Mouse (Mus musculus) brown adipose tissue, adult 24 weeks (tissue): Measurements from ENCODE around the gene Fhad1. TPM values are rescaled to one million over a fixed set of nuclear protein-coding genes. Genes with fewer than 3 reads are reported as not detected.

Experiments
- H3K27ac ChIP-seq: fragments of 200-500 bp; replicated peaks from 2 replicates; pipeline ENCODE4 v1.5.1; 2012; ENCODE audit warnings: low read depth, mild to moderate bottlenecking, low read length
- H3K4me1 ChIP-seq: fragments of 200-500 bp; 2 replicates; pipeline ENCODE4 v1.6.1; 2012; ENCODE audit warnings: low read length, mixed read lengths; ENCODE audit not compliant: control insufficient read depth, insufficient read depth, insufficient read length
- H3K4me3 ChIP-seq: fragments of 200-500 bp; 2 replicates; pipeline ENCODE4 v1.5.1; 2012; ENCODE audit warnings: low read depth, mild to moderate bottlenecking, low read length, moderate library complexity; ENCODE audit not compliant: insufficient read depth
- polyA plus RNA-seq: library from polyadenylated mRNA; stranded (reverse); fragments of >200 nt; gene quantifications from 2 replicates; pipeline ENCODE4 v1.2.4, GENCODE M21; 2012; ENCODE audit not compliant: missing spikeins, insufficient read depth, insufficient read length

Gene Fhad1
- polyA plus RNA-seq, 1 experiment, result not detected

DNA sequence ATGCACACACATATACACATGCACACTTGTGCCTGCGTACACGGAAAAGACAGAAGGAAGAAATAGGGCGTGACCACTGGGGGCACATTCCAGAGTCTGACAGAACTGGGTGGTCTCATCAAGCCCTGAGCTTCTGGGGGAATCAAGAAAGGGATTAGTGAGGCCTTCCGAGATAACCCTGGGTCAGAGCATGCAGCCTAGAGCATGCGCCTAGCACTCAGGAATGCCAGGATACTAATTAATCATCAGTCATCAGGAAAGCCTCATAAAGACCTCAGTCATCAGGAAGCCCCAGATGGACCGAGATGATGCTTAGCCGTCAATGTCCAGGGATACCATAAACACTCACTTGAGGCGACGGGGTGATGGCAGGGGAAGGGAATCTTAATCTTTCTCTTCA, 135.0 kb downstream of the Fhad1 start:
- Histone ChIP-seq H3K4me3 (no peak overlapping the region), H3K4me1 (peaks cover 14% of the 10 kb centered on the region), H3K27ac (no peak overlapping the region)

DNA sequence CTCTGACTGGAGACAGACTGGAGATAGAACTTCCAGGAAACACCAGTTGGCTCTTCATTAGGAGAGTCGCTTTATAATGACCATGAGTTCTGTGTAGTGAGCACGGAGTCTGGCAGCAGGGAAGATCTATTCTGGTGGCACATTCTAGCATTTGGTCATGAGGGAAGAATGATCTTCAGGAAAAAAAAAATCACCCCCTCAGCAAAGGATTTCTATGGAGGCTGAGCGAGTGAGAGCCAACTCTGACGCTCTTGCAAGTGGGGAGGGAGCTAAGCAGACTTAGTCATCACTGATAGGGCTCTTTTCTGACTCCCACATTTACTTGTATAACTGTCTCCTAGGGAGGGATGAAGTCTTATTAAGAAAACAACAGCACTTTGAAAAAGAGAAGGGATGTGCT, 135.8 kb downstream of the Fhad1 start:
- Histone ChIP-seq H3K4me3 (no peak overlapping the region), H3K4me1 (peaks cover 14% of the 10 kb centered on the region), H3K27ac (no peak overlapping the region)

DNA sequence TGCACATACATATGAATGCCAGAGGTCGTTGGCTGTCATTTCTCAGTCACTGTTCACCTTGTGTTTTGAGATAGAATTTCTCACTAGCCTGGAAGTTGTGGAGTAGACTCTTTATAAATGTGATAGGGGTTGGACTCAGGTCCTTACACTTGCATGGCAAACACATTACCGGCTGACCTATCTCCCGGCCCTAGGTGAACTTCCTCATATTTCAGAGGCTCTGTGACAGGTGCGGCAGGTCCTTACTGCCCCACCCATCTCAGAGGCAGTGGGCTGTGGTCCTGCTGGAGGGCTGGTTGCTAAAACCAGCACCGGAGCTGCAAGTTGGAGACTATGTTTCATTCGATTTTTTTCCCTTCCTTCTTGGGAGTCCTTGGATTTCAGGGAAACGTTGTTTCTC, 136.3 kb downstream of the Fhad1 start:
- no peak overlapping the region for H3K27ac ChIP-seq
- peaks cover 14% of the 10 kb centered on the region for H3K4me1 ChIP-seq
- H3K4me3 ChIP-seq, result no peak overlapping the region

DNA sequence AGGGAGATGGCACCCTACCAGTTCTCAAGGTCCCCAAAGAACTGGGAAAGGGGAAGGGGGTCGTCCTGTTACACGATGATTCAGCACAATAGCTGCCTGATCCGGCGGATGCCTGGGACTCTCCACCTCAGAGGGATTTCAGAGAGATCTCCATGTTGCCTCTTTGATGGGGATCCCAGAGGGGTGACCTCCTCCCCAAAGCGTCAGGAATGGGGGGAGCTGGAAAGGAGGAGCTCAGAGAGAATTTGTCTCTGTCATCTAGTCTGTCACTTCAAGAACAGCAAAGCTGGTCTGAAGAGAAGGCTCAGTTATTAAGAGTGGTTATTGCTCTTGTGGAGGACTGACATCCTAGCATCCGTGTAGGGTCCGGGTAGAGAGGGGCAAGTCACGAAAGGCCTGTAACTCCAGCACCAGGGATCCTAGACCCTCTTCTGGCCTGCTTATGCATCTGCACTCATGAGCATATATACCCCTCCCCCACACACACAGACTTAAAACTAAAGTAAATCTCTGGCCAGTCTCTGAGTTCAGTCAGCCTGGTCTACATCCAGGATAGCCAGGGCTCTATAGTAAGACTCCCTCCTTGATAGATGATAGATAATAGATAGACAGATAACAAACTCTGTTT, 139.3 kb downstream of the Fhad1 start:
- Histone ChIP-seq H3K4me1 (peaks cover 11% of the 10 kb centered on the region; the same call in 1 of the 2 replicates), H3K27ac (no peak overlapping the region), H3K4me3 (peak overlapping the region; percentile 88; the same call in 1 of the 2 replicates)

DNA sequence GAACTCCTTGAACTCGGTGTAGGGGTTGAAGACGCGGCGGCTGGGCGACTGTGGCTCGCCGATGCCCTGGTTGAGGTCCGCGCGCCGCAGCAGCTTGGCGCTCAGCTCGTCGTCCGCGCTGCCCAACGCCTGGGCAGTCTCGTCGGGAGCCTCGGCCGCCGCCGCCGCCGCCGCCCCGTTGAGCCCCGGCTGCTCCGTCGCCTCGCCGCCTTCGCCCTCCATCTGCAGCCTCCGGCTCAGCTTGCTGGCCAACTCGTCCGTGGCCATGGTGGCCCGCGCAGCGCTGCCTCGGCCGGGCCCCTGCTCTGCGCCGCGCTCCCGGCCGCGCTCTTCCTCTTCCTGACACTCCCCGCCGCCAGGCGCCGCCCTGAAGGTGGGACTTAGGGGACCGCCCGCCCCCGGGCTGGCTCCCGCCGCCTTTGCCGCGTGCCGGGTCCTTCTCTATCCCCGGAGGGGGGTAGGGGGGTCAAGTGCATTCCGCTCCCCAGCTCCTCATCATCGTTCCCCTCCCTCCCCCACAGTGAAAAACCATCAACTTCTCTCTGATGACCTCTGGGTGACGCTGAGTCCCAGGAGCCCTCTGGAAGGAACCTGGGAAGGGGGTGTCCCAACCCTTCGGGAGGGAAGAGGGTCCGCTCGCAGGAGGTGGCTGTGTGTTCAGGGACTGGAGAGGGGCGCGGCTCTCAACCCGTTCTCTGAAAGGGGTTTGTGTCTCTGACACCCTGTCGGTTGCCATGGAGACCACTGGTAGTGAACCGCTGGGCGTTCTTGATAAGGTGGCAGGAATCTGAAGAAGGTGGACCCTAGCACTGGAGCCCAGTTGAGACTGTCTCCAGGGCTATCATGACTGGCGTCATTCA, 140.1 kb downstream of the Fhad1 start, which contains the start of gene Efhd2:
TSS of gene Efhd2 (minus strand) at position 320 of the 860 bp plus-strand sequence.
- peak within 1 kb of the TSS; percentile 88 for H3K4me3 ChIP-seq
- H3K27ac ChIP-seq, result peak within 1 kb of the TSS; percentile 48
- H3K4me1 ChIP-seq, result peaks cover 14% of the 10 kb centered on the region; the same call in 1 of the 2 replicates

DNA sequence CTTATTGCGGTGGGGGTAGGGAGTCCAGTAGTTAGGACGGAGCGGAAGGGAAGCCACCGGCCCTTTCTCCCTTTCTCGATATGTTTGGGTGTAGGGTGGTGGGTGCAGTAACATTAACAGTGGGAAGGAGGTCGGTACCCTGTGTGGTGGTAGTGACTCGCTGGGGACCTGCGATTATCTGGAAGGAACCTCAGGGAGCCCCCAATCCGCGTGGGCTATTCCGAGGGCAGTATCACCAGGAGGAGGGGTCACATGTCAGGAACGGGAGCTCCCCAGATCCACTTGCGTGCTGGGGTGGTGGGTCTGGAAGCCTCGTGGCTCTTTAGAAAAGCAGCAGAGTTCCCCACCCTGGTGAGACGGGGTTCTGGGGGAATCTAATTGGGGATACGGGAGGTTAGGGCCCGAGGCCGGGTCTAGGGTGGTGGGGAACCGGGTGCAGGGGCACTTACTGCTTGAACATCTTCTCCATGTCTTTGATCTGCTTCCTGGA, 140.7 kb downstream of the Fhad1 start:
- peaks cover 18% of the 10 kb centered on the region; the same call in 1 of the 2 replicates for H3K4me1 ChIP-seq
- peak overlapping the region; percentile 88 for H3K4me3 ChIP-seq
- H3K27ac ChIP-seq, result peak overlapping the region; percentile 48

DNA sequence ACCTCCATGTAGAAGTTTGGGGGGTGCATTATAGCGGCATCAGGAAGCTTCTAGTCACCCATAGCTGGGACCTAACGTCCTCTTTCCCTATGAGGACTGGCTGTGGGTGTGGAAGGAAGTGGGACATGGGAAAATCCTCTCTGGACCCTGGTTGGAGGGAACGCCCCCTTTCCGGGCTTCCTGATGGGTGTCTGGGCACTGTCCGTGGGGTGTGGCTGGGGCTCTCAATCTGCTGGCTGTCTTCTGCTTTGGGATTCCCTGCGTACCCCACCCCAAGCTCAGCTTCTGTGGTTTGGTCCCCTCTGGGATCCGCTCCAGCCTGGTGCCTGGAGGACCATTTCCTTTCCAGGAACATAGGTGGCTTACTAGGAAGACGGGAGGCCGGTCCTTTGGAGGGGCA, 141.9 kb downstream of the Fhad1 start:
- peak overlapping the region; percentile 52 for H3K27ac ChIP-seq
- H3K4me1 ChIP-seq, result peaks cover 18% of the 10 kb centered on the region; the same call in 1 of the 2 replicates

DNA sequence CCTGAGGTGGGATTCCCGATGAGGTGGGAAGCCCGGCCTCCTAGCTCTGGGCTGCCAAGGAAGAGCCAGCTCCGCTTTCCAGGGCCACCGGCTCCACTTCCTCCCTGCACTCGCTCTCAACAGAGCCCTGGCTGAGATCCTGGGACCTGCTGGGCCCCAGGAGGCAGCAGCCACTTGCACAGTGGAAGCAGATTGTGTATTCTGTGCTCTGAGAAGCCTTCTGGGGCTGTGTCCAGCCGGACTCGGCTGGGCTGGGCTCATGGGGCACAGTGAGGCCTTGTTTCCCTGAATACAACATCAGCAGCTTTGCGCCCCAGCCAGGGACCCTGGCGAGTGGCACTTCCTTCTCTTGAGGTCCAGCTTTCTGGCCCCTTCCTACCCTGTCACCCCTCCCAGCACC, 143.0 kb downstream of the Fhad1 start:
- Histone ChIP-seq H3K4me3 (peak overlapping the region; percentile 88), H3K27ac (peak overlapping the region; percentile 52), H3K4me1 (peaks cover 19% of the 10 kb centered on the region; the same call in 1 of the 2 replicates)

More for the DNA sequence above, 141.9 kb downstream of the Fhad1 start:
- H3K4me3 ChIP-seq, result peak overlapping the region; percentile 88

DNA sequence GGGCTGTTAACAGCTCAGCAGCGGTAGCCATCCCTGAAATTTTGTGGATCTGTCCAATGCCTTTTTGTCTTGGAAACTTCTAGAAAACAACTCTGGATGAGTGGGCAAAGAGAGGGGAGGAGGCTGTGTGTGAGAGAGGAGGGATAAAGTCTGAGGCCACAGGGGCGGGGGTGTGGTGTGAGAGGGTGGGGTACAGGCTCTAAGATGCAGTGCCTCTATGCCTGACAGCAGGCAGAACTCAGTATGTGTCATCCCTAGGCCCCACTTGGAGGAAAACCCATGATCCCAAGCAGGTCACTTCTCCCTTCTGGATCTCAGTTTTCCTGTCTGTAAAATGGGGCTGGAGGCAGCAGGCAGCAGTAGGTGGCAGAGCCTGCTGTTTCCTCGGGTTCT, 143.6 kb downstream of the Fhad1 start:
- Histone ChIP-seq H3K4me3 (no peak overlapping the region), H3K27ac (peak overlapping the region; percentile 52), H3K4me1 (peaks cover 21% of the 10 kb centered on the region; the same call in 1 of the 2 replicates)

DNA sequence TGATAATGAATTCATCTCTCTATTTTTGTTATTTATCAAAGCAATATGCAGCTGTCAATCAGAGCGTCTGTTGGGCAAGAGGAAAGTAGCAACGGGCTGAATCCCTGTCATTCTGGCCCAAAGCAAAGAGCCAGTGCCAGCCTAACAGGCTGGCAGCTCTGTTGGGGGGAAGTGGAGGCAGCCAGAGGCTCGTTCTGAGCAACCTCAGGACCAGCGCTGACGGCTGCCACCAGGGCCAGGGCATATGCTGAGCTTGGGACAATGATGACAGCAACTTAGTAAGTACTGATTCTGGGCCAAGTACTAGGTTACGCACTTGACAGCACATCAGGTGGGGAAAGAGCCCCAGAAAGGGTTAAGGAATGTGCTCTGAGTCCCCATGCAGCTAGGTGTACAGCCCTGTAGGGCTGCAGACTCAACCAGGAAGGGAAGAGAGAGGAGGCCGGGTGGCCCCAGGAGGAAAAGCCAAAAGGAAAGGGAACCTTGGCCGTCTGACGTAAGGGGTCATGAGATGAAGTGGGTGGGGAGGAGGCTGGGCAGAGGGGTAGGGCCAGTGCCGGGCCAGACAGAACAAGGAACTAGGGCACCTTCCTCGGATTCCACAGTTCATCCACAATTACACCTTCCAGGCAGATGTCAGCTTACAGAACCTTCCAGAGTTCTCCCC, 144.1 kb downstream of the Fhad1 start:
- peaks cover 24% of the 10 kb centered on the region for H3K4me1 ChIP-seq
- H3K27ac ChIP-seq, result peak overlapping the region; percentile 79
- no peak overlapping the region for H3K4me3 ChIP-seq

DNA sequence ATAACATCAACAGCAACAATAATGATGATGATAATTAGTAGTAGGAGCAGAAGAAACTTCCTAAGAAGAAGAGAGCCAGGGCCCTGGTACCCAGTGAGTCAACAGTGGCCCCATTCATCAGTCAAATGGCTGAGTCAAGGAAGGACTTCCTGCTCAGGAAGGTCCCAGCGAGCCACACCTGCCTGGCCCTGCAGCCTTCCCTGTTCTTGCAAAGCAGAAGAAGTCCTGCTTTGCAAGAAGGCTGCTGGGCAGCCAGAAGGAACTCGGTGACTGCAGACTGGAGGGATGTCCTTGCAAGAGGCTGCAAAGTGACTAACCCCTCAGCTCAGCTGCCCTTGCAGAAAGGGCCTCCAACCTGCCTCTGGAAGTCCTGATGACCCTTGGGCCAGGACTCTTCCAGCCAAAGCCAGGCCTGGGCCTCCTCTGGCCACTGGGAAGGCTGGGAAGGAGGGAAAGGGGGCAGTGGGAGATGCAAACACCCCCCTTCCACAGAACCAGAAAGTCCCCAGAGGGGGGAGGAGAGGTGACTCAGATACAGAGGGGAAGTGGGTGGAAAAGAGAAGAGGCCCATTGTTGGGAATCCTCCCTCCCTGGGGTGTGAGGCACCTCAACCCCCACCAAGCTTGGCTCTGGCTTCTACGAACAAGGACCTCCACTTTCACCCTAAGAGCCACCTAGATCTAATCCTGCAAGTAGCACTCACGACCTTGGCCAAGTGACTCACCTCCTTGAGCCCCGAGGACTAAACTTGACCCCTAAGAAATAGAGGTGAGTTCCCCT, 145.3 kb downstream of the Fhad1 start:
- Histone ChIP-seq H3K4me1 (peaks cover 28% of the 10 kb centered on the region), H3K4me3 (no peak overlapping the region), H3K27ac (peak overlapping the region; percentile 65)

DNA sequence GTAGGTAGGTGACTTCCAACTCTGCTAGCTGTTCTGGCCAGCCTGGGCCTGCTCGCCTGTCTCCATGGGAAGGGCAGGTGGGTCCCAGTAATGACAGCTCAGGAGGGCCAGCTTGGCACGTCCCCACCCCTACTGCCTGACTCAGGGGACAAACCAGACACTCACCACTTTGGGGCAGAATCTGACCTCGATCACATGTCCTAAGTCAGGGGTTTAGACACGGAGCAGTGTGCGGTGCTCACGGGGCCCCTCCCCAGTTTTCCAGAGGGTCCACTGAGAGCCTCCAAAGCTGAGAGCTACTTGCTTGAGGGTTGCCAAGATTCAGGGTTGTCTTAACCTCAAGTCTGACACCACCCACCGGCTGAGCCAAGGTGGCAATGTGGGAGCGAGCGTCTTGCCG, 146.8 kb downstream of the Fhad1 start:
- Histone ChIP-seq H3K4me3 (no peak overlapping the region), H3K27ac (no peak overlapping the region), H3K4me1 (peaks cover 28% of the 10 kb centered on the region)

DNA sequence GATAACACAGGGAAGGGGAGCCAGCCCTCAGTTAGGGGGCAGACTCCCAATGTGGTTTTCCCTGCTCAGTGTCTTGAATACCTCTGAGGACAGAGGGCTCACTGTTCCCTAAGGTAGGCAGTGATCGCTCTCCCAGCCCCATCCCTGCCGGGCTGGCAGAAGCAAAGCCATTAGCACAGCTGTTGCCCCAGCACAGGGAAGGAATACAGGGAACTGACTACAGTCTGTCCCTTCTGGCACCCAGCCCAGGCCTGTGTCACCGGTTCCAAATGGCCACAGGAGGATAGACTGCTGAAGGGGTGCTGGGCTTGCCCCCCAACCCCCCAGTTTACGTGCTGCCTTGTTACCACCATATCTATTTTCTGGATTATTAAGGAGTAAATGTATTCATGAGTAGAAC, 147.4 kb downstream of the Fhad1 start:
- H3K4me3 ChIP-seq, result no peak overlapping the region
- no peak overlapping the region for H3K27ac ChIP-seq
- peaks cover 28% of the 10 kb centered on the region for H3K4me1 ChIP-seq

DNA sequence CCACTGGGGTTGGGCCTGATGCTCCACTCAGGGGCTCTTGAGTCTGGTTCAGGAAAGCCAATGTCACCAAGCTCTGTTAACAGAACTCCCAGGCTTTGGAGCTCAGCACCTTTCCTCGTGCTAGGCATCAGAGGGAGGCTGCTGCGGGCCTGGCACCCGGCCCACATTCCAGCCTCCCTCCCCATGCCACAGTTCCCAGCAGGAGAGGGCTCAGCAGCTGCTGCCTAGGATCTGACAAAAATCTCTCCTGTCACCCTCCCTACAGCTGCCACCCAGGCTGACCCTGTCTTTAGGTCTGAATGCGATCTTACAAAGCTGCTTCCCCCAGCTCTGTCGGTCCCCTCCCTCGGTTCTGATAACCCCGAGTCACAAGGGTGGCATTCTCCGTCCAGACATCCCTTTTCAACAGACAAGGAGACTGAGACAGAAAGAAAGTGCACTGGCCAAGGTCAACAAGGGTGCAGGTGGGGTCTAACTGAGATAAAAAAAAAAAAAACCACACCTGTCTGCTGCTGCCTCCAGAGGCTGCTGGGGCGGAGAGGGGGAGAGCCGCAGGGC, 147.9 kb downstream of the Fhad1 start:
- H3K4me3 ChIP-seq, result no peak overlapping the region
- H3K27ac ChIP-seq, result no peak overlapping the region
- peaks cover 23% of the 10 kb centered on the region for H3K4me1 ChIP-seq
